Mouse (Mus musculus) right cerebral cortex, adult 2 months (tissue): ENCODE results near the gene Mapk11.

ENCODE experiments used
- DNase-seq, 2 experiments: peaks; one replicate each; pipeline ENCODE4 v3.0.0; 2021 to 2022; ENCODE audit warnings: low spot score in 2 of 2

Gene Mapk11

GRCm38 (mm10) chr15:89141443-89141842, 8.0 kb downstream of the Mapk11 start:
- DNase-seq, result no peak

GRCm38 (mm10) chr15:89140659-89141252, 8.7 kb downstream of the Mapk11 start, which contains the start of gene Mapk12:
Gene Mapk12 (minus strand): TSS chr15:89140703.
- peak; percentile 28 to 34 for DNase-seq

GRCm38 (mm10) chr15:89140048-89140658, 9.3 kb downstream of the Mapk11 start:
- peak; percentile 82 to 83 for DNase-seq

GRCm38 (mm10) chr15:89138531-89138930, 10.9 kb downstream of the Mapk11 start:
- DNase-seq, result no peak

- DNase-seq, result no peak
Measured at GRCm38 (mm10) chr15:89138046-89138405, 11.4 kb downstream of the Mapk11 start.

- DNase-seq, result no peak
Measured at GRCm38 (mm10) chr15:89137378-89138045, 11.9 kb downstream of the Mapk11 start.

- DNase-seq, result no peak
Measured at GRCm38 (mm10) chr15:89136461-89137155, 12.8 kb downstream of the Mapk11 start.

GRCm38 (mm10) chr15:89131316-89131715, 18.1 kb downstream of the Mapk11 start:
- DNase-seq, result no peak

- DNase-seq, result no peak
Measured at GRCm38 (mm10) chr15:89130245-89130644, 19.2 kb downstream of the Mapk11 start.

GRCm38 (mm10) chr15:89128382-89129350, 20.8 kb downstream of the Mapk11 start, which contains the start of gene Hdac10:
Gene Hdac10 (minus strand): TSS chr15:89128700.
- peak; percentile 87 to 92 for DNase-seq

GRCm38 (mm10) chr15:89127364-89127940, 22.0 kb downstream of the Mapk11 start:
- DNase-seq, result no peak

GRCm38 (mm10) chr15:89126622-89127021, 22.8 kb downstream of the Mapk11 start:
- DNase-seq, result no peak

GRCm38 (mm10) chr15:89125351-89125750, 24.1 kb downstream of the Mapk11 start:
- DNase-seq, result no peak

GRCm38 (mm10) chr15:89124312-89124711, 25.1 kb downstream of the Mapk11 start:
- no peak for DNase-seq

- peak; percentile 69 to 77 for DNase-seq
Measured at GRCm38 (mm10) chr15:89123595-89123994, 25.8 kb downstream of the Mapk11 start.

GRCm38 (mm10) chr15:89122649-89123366, 26.6 kb downstream of the Mapk11 start, which contains the start of gene Tubgcp6:
Gene Tubgcp6 (minus strand): TSS chr15:89123112.
- DNase-seq, result peak; percentile 97 to 98

- DNase-seq, result no peak
Measured at GRCm38 (mm10) chr15:89118007-89118406, 31.4 kb downstream of the Mapk11 start.

- no peak for DNase-seq
Measured at GRCm38 (mm10) chr15:89110147-89110546, 39.3 kb downstream of the Mapk11 start.

GRCm38 (mm10) chr15:89106976-89107375, 42.5 kb downstream of the Mapk11 start:
- DNase-seq, result no peak

- peak; percentile 50 to 64 for DNase-seq
Measured at GRCm38 (mm10) chr15:89106073-89106472, 43.4 kb downstream of the Mapk11 start.
